In the genomic region with DNA sequence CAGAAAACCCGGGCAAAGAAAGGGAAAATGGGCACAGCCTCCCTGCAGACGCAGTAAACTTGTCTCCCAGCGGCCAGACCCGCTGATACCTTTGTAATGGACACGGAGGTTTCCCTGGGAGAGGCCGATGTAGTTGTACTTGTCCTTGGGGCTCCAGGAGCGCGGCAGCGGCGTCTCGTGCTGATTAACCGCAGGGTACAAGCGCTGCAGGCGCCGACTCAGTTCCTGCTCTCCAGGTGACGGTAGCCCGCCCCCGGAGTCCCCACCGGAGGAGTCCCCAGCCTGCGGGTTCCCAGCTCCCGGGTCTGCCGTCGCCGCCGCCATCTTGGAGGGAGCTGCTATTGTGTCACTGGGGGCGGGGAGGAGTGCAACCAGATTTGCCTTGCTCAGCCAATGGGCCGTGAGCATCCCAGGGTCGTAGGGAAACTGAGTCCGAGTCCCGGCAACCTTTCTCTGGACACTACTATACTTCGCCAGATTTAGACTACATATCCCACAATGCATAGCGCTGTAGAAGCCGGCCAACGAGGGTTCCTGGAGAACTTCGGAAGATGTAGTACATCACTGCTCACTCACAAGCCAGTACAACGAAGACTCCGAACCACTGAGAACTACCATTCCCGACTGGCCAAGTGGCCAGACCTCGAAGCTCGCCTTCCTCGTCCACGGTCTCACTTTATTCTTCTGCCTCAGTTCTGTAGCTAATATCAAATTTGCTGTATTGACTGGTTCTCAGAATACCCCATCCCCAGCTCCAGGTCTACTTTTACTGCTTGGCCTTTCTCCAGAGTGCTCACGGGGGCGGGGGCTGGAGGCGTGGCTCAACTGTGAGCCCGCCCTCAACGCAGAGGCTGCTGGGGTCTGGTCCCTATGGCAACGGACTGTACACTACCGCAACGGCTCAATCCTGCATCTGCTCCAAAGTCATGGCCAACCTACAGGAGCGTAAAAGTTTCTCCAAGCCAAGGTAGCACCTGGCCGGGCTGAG, we compare ENCODE assay signal across 8 mouse cellular contexts. TPM values are rescaled to one million over a fixed set of nuclear protein-coding genes. Genes with fewer than 3 reads are reported as not detected.
DNase-seq lines count a peak whose midpoint lies in the region; ATAC-seq lines count a peak whose summit lies in the region.

A gene (minus strand): TSS at position 490 of the 988 bp plus-strand sequence.
A gene (plus strand): TSS at position 871 of the 988 bp plus-strand sequence.

- H3K9ac ChIP-seq in kidney, embryonic 15.5 days, result peak within 1 kb of the TSS; percentile 90

- peak; percentile 70 for ATAC-seq in erythroblast, adult 5-6 weeks (replicated peaks; ENCODE audit: low FRiP score, poor library complexity, severe bottlenecking)
- ATAC-seq in kidney, embryonic 15.5 days (replicated peaks; ENCODE audit: low FRiP score), result peak; percentile 98
- peak; percentile 96 for ATAC-seq in monocyte, adult 5-6 weeks (replicated peaks; ENCODE audit: insufficient number of reproducible peaks, low FRiP score, low TSS enrichment, poor library complexity, severe bottlenecking)

- H3K4me1 ChIP-seq in heart, embryonic 10.5 days, result peaks cover 17% of the 10 kb centered on the region
- peaks cover 16% of the 10 kb centered on the region for H3K4me1 ChIP-seq in kidney, embryonic 15.5 days

- H3K4me3 ChIP-seq in heart, embryonic 10.5 days, result peak within 1 kb of the TSS; percentile 97
- H3K4me3 ChIP-seq in kidney, embryonic 15.5 days (replicated peaks), result peak within 1 kb of the TSS; percentile 85

- peaks cover 30% of the 10 kb centered on the region for H3K36me3 ChIP-seq in heart, embryonic 10.5 days
- peaks cover 33% of the 10 kb centered on the region for H3K36me3 ChIP-seq in kidney, embryonic 15.5 days

- no peaks in the 10 kb centered on the region for H3K27me3 ChIP-seq in heart, embryonic 10.5 days (ENCODE audit: insufficient read depth, poor library complexity, severe bottlenecking)
- H3K27me3 ChIP-seq in kidney, embryonic 15.5 days, result no peaks in the 10 kb centered on the region

- H3K27ac ChIP-seq in heart, embryonic 10.5 days, result peak within 1 kb of the TSS; percentile 95
- peak within 1 kb of the TSS; percentile 84 for H3K27ac ChIP-seq in kidney, embryonic 15.5 days

- under 1% methylated on average over 52 of the region's 52 CpGs for WGBS in heart, embryonic 10.5 days
- WGBS in kidney, embryonic 15.5 days, result 0% methylated on average over 52 of the region's 52 CpGs

- peak within 1 kb of the TSS; percentile 81 for H3K4me2 ChIP-seq in kidney, embryonic 15.5 days

- H3K9me3 ChIP-seq in heart, embryonic 10.5 days, result no peaks in the 10 kb centered on the region
- H3K9me3 ChIP-seq in kidney, embryonic 15.5 days (replicated peaks), result no peaks in the 10 kb centered on the region

- DNase-seq in B cell, adult 2 months, result peak; percentile 93 to 95
- DNase-seq in brain, adult 2 months (ENCODE audit: low read depth, low spot score), result peak; percentile 100
- DNase-seq in heart, embryonic 10.5 days (ENCODE audit: low spot score), result peak; percentile 100
- peak; percentile 97 for DNase-seq in liver
- DNase-seq in spleen, postnatal 4 days (ENCODE audit: low spot score in 2 of 2), result peak; percentile 94 to 96

RNA-seq across cellular contexts. Expression of the first gene that starts in this region (rescaled TPM):
- 514 and 565 TPM in 2 replicates for total RNA-seq in erythroblast, adult 5-6 weeks (2015; ENCODE audit: low replicate concordance)
- 620 and 633 TPM in 2 replicates for total RNA-seq in erythroblast, adult 5-6 weeks (2017; ENCODE audit: low replicate concordance)
- 8.6 and 10.4 TPM in 2 replicates for polyA plus RNA-seq in heart, embryonic 10.5 days (2016; fragmentation: Nextera tagmentation; extraction: Ambion mirVana)
- 12.2 and 13.8 TPM in 2 replicates for polyA plus RNA-seq in kidney, embryonic 15.5 days (2015; fragmentation: Nextera tagmentation; extraction: Ambion mirVana)
- 11.8 to 19.7 TPM (median 13.0 TPM) in 3 replicates for total RNA-seq in monocyte, adult 5-6 weeks (2017)

RNA-seq across cellular contexts. Expression of the second gene that starts in this region (rescaled TPM):
- total RNA-seq in erythroblast, adult 5-6 weeks (2015; ENCODE audit: low replicate concordance), result 1.0 and 1.2 TPM in 2 replicates
- total RNA-seq in erythroblast, adult 5-6 weeks (2017; ENCODE audit: low replicate concordance), result 2.5 and 3.2 TPM in 2 replicates
- 0.06 TPM in 2 replicates for polyA plus RNA-seq in heart, embryonic 10.5 days (2016; fragmentation: Nextera tagmentation; extraction: Ambion mirVana)
- polyA plus RNA-seq in kidney, embryonic 15.5 days (2015; fragmentation: Nextera tagmentation; extraction: Ambion mirVana), result 0.13 and 0.14 TPM in 2 replicates
- total RNA-seq in monocyte, adult 5-6 weeks (2017), result 0.19 TPM in 1 of 3 replicates, not detected in the others

Comparison
In these comparisons a context has a peak if more than half of its experiments do, and no peak if none do; other contexts are left out.
1. Peak in every context shown above with its lines: DNase-seq, ATAC-seq, H3K4me3 ChIP-seq and H3K27ac ChIP-seq.
2. RNA of the first gene that starts in this region (total RNA-seq): 514 to 633 TPM in erythroblast, adult 5-6 weeks; 11.8 to 19.7 TPM in monocyte, adult 5-6 weeks; every median in the first group is over 10 times any median in the second.